Mouse (Mus musculus) embryonic fibroblast, embryonic 13.5 days (primary cell): Measurements from ENCODE around the gene Saysd1. TPM values are rescaled to one million over a fixed set of nuclear protein-coding genes. Genes with fewer than 3 reads are reported as not detected.
"Not testable (repeated sequence)": the region's sequence is repeated elsewhere in the genome, so short reads cannot be mapped to it uniquely, and the experiment has no call there.

Experiments used
- H3K27ac ChIP-seq: 2 replicates; pipeline ENCODE4 v1.5.1; 2012; ENCODE audit warnings: low read length, control low read depth, inconsistent platforms; ENCODE audit not compliant: insufficient read depth
- H3K4me1 ChIP-seq: 2 replicates; pipeline ENCODE4 v1.6.1; 2011; ENCODE audit warnings: low read length; ENCODE audit not compliant: control insufficient read depth, insufficient read depth
- H3K4me3 ChIP-seq: 2 replicates; pipeline ENCODE4 v1.5.1; 2011; ENCODE audit warnings: mild to moderate bottlenecking, control low read depth, low read length; ENCODE audit not compliant: insufficient read depth
- CTCF ChIP-seq: IDR thresholded peaks from 2 replicates; pipeline ENCODE4 v1.5.1; 2011; ENCODE audit warnings: mild to moderate bottlenecking, control low read depth, low read length, moderate library complexity, borderline replicate concordance; ENCODE audit not compliant: insufficient read depth
- POLR2A ChIP-seq: IDR thresholded peaks from 2 replicates; pipeline ENCODE4 v1.6.1; 2011; ENCODE audit warnings: low read depth, mild to moderate bottlenecking, control low read depth, low read length, moderate library complexity
- polyA plus RNA-seq: library from polyadenylated mRNA; stranded (reverse); fragments of >200 nt; gene quantifications from 2 replicates; pipeline ENCODE4 v1.2.4, GENCODE M21; 2011; ENCODE audit warnings: low read depth; ENCODE audit not compliant: missing spikeins, insufficient read length

The Saysd1 gene
- polyA plus RNA-seq, 1 experiment = 7.5 TPM

DNA sequence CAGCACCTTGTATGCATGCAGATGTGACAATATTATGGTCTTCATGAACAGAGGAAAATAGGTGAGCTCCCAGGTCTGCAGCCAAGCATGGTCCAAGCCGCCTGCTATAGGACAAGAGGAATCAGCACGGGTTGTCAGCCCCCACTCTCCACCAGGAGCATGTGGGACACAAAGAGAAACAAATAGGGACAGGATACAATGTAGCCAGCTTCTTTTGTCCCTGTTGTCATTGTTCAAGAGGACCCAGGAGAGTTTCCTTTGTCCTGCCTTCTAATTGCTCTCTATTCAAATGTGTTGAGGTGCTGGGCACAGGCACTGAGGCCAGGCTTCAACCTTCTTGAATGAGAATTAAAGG is 89.9 kb downstream of the Saysd1 start:
- no peak for TF ChIP-seq POLR2A
- TF ChIP-seq CTCF = no peak
- H3K27ac ChIP-seq = no peak overlapping the region
- H3K4me1 ChIP-seq = peaks cover 5% of the 10 kb centered on the region
- no peak overlapping the region for H3K4me3 ChIP-seq

GRCm38 (mm10) chr14:20047814-20048480 is 90.4 kb downstream of the Saysd1 start:
- no peak for TF ChIP-seq POLR2A
- TF ChIP-seq CTCF = no peak
- no peak overlapping the region for H3K27ac ChIP-seq
- no peak overlapping the region for H3K4me3 ChIP-seq
- peaks cover 7% of the 10 kb centered on the region for H3K4me1 ChIP-seq

DNA sequence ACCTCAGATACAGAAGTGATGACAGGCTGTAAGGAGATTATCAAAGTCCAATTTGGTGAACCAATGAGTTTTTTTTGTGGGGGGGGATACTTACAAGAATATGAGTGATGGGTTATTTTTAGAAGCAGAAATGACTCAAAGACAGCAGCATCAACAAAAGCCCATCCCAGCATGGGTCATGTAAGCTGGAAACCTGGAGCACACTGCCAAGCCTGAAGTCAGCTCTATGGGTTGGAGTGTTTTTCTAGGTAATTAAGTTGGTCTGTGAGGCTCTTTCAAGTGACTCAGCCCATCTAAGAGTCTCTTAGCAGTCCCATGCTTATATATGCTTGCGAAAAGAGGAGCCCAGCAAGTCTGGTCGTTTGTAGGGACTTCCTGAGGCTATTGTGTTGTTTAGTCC is 91.0 kb downstream of the Saysd1 start:
- peaks cover 7% of the 10 kb centered on the region for H3K4me1 ChIP-seq
- H3K4me3 ChIP-seq = no peak overlapping the region
- no peak overlapping the region for H3K27ac ChIP-seq
- TF ChIP-seq POLR2A = no peak
- TF ChIP-seq CTCF = no peak

GRCm38 (mm10) chr14:20044036-20044435 is 94.3 kb downstream of the Saysd1 start:
- no peak overlapping the region for H3K27ac ChIP-seq
- no peak for TF ChIP-seq CTCF
- no peak for TF ChIP-seq POLR2A
- H3K4me3 ChIP-seq = no peak overlapping the region
- H3K4me1 ChIP-seq = peaks cover 7% of the 10 kb centered on the region

GRCm38 (mm10) chr14:20041836-20042235 is 96.5 kb downstream of the Saysd1 start:
- peaks cover 7% of the 10 kb centered on the region for H3K4me1 ChIP-seq
- H3K27ac ChIP-seq = no peak overlapping the region
- TF ChIP-seq POLR2A (no peak), CTCF (no peak)
- no peak overlapping the region for H3K4me3 ChIP-seq

DNA sequence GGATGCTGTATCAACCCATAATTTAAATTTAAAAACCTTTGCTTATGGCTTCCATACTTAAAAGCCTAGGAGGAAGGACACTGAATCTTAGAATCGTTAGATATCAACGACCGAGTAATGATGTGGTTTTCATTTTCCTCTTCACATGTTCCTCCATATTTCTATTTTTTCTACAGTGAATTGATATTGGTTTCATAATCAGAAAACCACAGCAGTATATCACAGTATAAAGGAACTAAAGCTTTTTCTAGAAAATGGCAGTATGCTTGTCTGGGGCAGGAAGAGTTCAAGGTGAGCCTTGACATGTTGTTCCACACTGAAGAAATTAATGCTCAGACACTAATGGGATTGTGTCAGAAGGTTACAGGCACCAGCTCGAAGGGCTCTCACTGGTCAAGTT is 97.4 kb downstream of the Saysd1 start:
- TF ChIP-seq CTCF = no peak
- TF ChIP-seq POLR2A = no peak
- Histone ChIP-seq H3K4me3 (no peak overlapping the region), H3K27ac (no peak overlapping the region), H3K4me1 (peaks cover 7% of the 10 kb centered on the region)

GRCm38 (mm10) chr14:20039795-20040194 is 98.5 kb downstream of the Saysd1 start:
- H3K4me1 ChIP-seq = peaks cover 3% of the 10 kb centered on the region
- TF ChIP-seq POLR2A = no peak
- no peak for TF ChIP-seq CTCF
- H3K4me3 ChIP-seq = no peak overlapping the region
- H3K27ac ChIP-seq = no peak overlapping the region

DNA sequence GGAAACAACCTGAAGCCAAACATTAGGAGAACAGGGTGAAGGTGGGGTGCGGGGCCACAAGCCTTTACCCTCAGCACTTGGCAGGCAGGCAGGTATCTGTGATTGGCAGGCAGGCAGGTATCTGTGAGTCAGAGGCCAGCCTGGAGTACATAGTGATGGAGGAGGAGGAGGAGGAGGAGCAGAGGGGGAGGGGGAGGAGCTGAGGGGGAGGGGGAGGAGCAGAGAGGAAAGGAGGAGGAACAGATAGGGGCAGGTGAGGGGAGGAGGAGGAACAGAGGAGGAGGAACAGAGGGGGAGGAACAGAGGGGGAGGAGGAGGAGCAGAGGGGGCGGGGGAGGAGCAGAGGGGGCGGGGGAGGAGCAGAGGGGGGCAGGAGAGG is 105.6 kb downstream of the Saysd1 start:
- H3K4me3 ChIP-seq = no peak overlapping the region
- H3K4me1 ChIP-seq = peaks cover 5% of the 10 kb centered on the region; the same call in 1 of the 2 replicates
- H3K27ac ChIP-seq = no peak overlapping the region
- TF ChIP-seq CTCF (no peak), POLR2A (no peak)

GRCm38 (mm10) chr14:20032016-20032737 is 106.2 kb downstream of the Saysd1 start:
- Histone ChIP-seq H3K27ac (no peak overlapping the region), H3K4me3 (no peak overlapping the region), H3K4me1 (peaks cover 5% of the 10 kb centered on the region; the same call in 1 of the 2 replicates)
- TF ChIP-seq CTCF = no peak
- TF ChIP-seq POLR2A = no peak

DNA sequence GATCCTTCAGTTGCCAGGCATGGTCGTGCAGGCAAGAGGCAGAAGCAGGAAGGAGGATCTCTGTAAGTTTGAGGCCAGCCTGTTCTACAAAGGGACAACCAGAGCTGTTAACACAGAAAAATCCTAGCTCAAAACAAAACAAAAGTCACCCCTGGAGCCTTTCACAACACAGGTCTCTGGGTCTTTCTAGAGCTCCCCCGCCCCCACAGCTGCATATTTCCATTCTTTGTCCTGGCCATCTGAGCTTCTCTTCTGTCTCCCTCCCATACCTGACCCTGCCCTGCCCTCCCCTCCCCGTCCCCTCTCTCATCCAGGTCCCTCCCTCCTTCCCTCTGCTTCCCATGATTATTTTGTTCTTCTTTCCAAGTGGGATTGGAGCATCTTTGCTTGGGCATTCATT is 108.7 kb downstream of the Saysd1 start:
- H3K4me3 ChIP-seq = no peak overlapping the region
- TF ChIP-seq POLR2A (no peak), CTCF (no peak)
- H3K4me1 ChIP-seq = peaks cover 5% of the 10 kb centered on the region; the same call in 1 of the 2 replicates
- no peak overlapping the region for H3K27ac ChIP-seq

GRCm38 (mm10) chr14:20027475-20027874 is 110.9 kb downstream of the Saysd1 start:
- not testable (repeated sequence) for H3K4me1 ChIP-seq, H3K27ac ChIP-seq, H3K4me3 ChIP-seq

Other genes starting within 250 kb of the Saysd1 start
- gene Gng2, start 160.9 kb downstream of the Saysd1 start, polyA plus RNA-seq = 37.9 and 40.1 TPM in 2 replicates
- gene Kcnk5, start 43.3 kb upstream of the Saysd1 start, polyA plus RNA-seq = 0.40 and 1.1 TPM in 2 replicates
- not detected in 2 replicates for gene Kcnk16, start 130.7 kb upstream of the Saysd1 start, polyA plus RNA-seq
- 10.4 and 11.1 TPM in 2 replicates for gene Nudt13, start 156.2 kb upstream of the Saysd1 start, polyA plus RNA-seq
- 36.4 and 38.2 TPM in 2 replicates for gene Ecd, start 209.6 kb upstream of the Saysd1 start, polyA plus RNA-seq
- gene Fam149b, start 209.6 kb upstream of the Saysd1 start, polyA plus RNA-seq = 34.2 and 39.7 TPM in 2 replicates